Mouse (Mus musculus) embryonic facial prominence, embryonic 13.5 days (tissue): ENCODE data around the gene Kif26a. TPM values are rescaled to one million over a fixed set of nuclear protein-coding genes. Genes with fewer than 3 reads are reported as not detected.

Source experiments
- ATAC-seq: fragments of 200-750 bp; cut with Nextera tagmentation; 2 replicates; pipeline ENCODE4 v1.8.0; 2017; ENCODE audit warnings: low read depth; ENCODE audit not compliant: insufficient number of reproducible peaks, insufficient read depth, low FRiP score, low TSS enrichment
- H3K27ac ChIP-seq: fragments of 300-500 bp; sonication (generic); 2 replicates; pipeline ENCODE4 v1.5.1; 2015; ENCODE audit warnings: moderate library complexity, mild to moderate bottlenecking, inconsistent platforms
- H3K27me3 ChIP-seq: fragments of 300-500 bp; sonication (generic); 2 replicates; pipeline ENCODE4 v1.6.1; 2015; ENCODE audit warnings: mild to moderate bottlenecking, inconsistent platforms
- H3K36me3 ChIP-seq: fragments of 300-500 bp; sonication (generic); 2 replicates; pipeline ENCODE4 v1.6.1; 2015; ENCODE audit warnings: mild to moderate bottlenecking, inconsistent platforms
- H3K4me1 ChIP-seq: fragments of 300-500 bp; sonication (generic); 2 replicates; pipeline ENCODE4 v1.6.1; 2015; ENCODE audit warnings: inconsistent platforms
- H3K4me2 ChIP-seq: fragments of 300-500 bp; sonication (generic); 2 replicates; pipeline ENCODE4 v1.6.1; 2015; ENCODE audit warnings: moderate library complexity, mild to moderate bottlenecking, inconsistent platforms
- H3K4me3 ChIP-seq: fragments of 300-500 bp; sonication (generic); 2 replicates; pipeline ENCODE4 v1.5.1; 2015; ENCODE audit warnings: mild to moderate bottlenecking, inconsistent platforms
- H3K9ac ChIP-seq: fragments of 300-500 bp; sonication (generic); 2 replicates; pipeline ENCODE4 v1.6.1; 2015; ENCODE audit warnings: mild to moderate bottlenecking, inconsistent platforms
- H3K9me3 ChIP-seq: fragments of 300-500 bp; sonication (generic); 2 replicates; pipeline ENCODE4 v1.6.1; 2016; ENCODE audit warnings: inconsistent platforms
- WGBS: fragments of 180-500 bp; shearing (Covaris S2); methylation state at CpG from one replicate; pipeline ENCODE4 v1.1.7; 2015; ENCODE audit warnings: mixed read lengths; 5-methylcytosine and 5-hydroxymethylcytosine counted together
- polyA plus RNA-seq: library from polyadenylated mRNA; unstranded; fragments of >200 nt; fragmentation: Nextera tagmentation; extraction: Ambion mirVana; gene quantifications from 2 replicates; pipeline ENCODE4 v1.2.1, GENCODE M21; 2015

Kif26a gene
- polyA plus RNA-seq, 1 experiment from 2014 or later = 7.2 TPM

GRCm38 (mm10) chr12:112112235-112112634 lies 33.8 kb upstream of the Kif26a start:
- Histone ChIP-seq H3K4me3 (no peak overlapping the region), H3K27me3 (no peaks in the 10 kb centered on the region; the same call in 1 of the 2 replicates), H3K4me2 (no peak overlapping the region), H3K9me3 (no peaks in the 10 kb centered on the region), H3K36me3 (no peaks in the 10 kb centered on the region), H3K27ac (no peak overlapping the region), H3K9ac (no peak overlapping the region), H3K4me1 (peaks cover 14% of the 10 kb centered on the region)
- no peak for ATAC-seq
- 92% methylated on average over 6 of the region's 6 CpGs for WGBS

- Histone ChIP-seq H3K4me1 (peaks cover 16% of the 10 kb centered on the region), H3K9ac (peak overlapping the region; percentile 40; the same call in 1 of the 2 replicates), H3K9me3 (no peaks in the 10 kb centered on the region), H3K27ac (no peak overlapping the region), H3K36me3 (no peaks in the 10 kb centered on the region), H3K4me3 (peak overlapping the region; percentile 6; the same call in 1 of the 2 replicates), H3K27me3 (no peaks in the 10 kb centered on the region; the same call in 1 of the 2 replicates), H3K4me2 (0 out of 2 replicates have a peak overlapping the region, but pooled peaks have one; percentile 30)
- 15% methylated on average over 13 of the region's 13 CpGs for whole genome bisulfite sequencing
- ATAC-seq = no peak
Measured at GRCm38 (mm10) chr12:112112686-112113396, 33.2 kb upstream of the Kif26a start.

DNA sequence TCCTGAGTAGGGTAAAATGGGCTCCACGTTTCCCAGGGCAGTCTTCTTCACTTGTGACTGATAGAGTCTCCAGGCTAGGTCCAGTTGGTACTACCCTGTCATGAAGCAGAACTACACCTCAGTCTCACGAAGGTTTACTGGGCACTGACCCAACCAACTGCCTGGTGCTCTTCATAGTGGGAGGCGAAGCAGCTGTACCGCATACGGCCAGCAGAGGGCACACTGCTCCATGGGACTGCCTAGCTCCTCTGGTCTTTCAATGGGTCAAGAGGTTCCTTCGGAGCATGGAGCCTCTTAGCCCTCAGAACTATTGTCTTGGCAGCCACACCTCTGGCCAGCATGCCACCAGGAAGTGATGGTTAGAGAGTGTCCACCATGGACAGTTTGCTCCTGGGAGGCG lies 32.3 kb upstream of the Kif26a start:
- Histone ChIP-seq H3K4me3 (no peak overlapping the region), H3K27me3 (no peaks in the 10 kb centered on the region; the same call in 1 of the 2 replicates), H3K9me3 (no peaks in the 10 kb centered on the region), H3K4me1 (peaks cover 16% of the 10 kb centered on the region), H3K27ac (no peak overlapping the region), H3K36me3 (no peaks in the 10 kb centered on the region), H3K4me2 (no peak overlapping the region), H3K9ac (no peak overlapping the region)
- no peak for ATAC-seq
- 12% methylated on average over 7 of the region's 7 CpGs for WGBS

DNA sequence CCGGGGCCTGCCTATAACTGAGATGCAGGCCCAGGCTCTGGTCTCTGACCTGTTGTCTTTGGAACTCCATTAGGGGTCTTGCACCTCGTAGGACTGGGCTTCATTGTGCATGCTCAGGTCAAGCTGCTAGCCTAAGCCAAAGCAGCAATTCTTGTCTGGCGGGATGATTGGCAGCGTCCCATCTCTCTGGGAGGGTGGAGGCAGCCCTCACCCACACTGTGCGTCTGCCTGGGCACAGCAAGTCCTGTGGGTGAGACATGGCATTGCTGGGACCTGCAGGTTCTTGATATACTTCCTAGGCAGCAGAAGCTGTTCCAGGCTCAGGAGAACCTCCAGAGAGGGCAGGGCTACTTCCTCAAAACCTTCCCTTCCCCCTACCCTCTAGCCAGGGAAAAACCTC lies 29.0 kb upstream of the Kif26a start:
- Histone ChIP-seq H3K4me3 (no peak overlapping the region), H3K4me2 (no peak overlapping the region), H3K9ac (no peak overlapping the region), H3K27ac (no peak overlapping the region), H3K4me1 (peaks cover 16% of the 10 kb centered on the region), H3K9me3 (no peaks in the 10 kb centered on the region), H3K36me3 (no peaks in the 10 kb centered on the region), H3K27me3 (no peaks in the 10 kb centered on the region; the same call in 1 of the 2 replicates)
- WGBS = 75% methylated on average over 5 of the region's 5 CpGs
- ATAC-seq = no peak

GRCm38 (mm10) chr12:112117649-112118048 lies 28.4 kb upstream of the Kif26a start:
- Histone ChIP-seq H3K4me2 (no peak overlapping the region), H3K36me3 (no peaks in the 10 kb centered on the region), H3K9me3 (no peaks in the 10 kb centered on the region), H3K4me3 (no peak overlapping the region), H3K27ac (no peak overlapping the region), H3K27me3 (no peaks in the 10 kb centered on the region; the same call in 1 of the 2 replicates), H3K4me1 (peaks cover 14% of the 10 kb centered on the region), H3K9ac (no peak overlapping the region)
- 71% methylated on average over 7 of the region's 7 CpGs for WGBS
- no peak for ATAC-seq

DNA sequence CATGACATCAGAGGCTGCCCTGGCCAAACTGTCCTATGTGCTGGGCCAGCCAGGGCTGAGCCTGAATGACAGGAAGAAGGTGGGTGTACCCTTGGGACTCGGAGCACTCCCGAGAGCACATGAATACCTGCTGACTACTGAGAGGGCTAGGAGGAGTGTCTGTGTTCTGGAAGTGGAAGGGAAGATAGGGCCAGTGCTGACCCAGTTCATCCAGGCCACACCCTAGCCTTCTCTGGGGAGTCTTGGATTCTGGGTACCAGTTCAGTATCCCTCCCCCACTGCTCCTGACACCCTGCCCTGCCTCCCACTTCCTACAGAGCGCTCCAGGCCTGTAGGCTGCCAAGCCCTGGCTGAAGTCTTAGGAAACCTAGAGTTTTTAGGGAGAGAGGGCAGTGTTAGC lies 24.8 kb upstream of the Kif26a start:
- Histone ChIP-seq H3K4me3 (no peak overlapping the region), H3K27me3 (no peaks in the 10 kb centered on the region), H3K36me3 (no peaks in the 10 kb centered on the region), H3K4me1 (peaks cover 8% of the 10 kb centered on the region; the same call in 1 of the 2 replicates), H3K9ac (no peak overlapping the region), H3K9me3 (no peaks in the 10 kb centered on the region), H3K27ac (no peak overlapping the region), H3K4me2 (no peak overlapping the region)
- WGBS = 80% methylated on average over 3 of the region's 3 CpGs
- ATAC-seq = no peak

DNA sequence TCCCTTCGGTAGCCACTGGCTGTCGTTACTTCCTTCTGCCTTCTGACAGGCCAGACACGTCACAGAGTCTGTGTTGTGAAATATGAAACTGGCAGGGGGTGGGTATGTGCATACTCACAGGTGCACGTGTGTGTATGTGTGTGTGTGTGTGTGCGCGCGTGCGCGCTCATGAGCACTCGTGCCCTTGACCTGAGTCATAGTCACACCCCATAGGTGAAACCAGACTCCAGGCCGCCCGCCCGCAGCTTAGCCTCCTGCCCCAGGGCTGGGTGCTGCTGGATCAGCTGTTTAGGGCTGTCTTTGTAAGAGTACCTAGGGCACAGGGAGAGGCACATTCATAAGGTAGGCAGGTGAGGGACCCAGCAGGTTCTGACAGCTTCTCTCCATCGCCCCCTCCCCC lies 20.1 kb upstream of the Kif26a start:
- WGBS = 57% methylated on average over 14 of the region's 14 CpGs
- no peak overlapping the region for H3K4me2 ChIP-seq
- no peak overlapping the region for H3K4me3 ChIP-seq
- no peak overlapping the region for H3K27ac ChIP-seq
- H3K36me3 ChIP-seq = no peaks in the 10 kb centered on the region
- H3K4me1 ChIP-seq = peaks cover 18% of the 10 kb centered on the region
- H3K27me3 ChIP-seq = peaks cover 12% of the 10 kb centered on the region
- H3K9me3 ChIP-seq = no peaks in the 10 kb centered on the region
- no peak for ATAC-seq
- H3K9ac ChIP-seq = no peak overlapping the region

DNA sequence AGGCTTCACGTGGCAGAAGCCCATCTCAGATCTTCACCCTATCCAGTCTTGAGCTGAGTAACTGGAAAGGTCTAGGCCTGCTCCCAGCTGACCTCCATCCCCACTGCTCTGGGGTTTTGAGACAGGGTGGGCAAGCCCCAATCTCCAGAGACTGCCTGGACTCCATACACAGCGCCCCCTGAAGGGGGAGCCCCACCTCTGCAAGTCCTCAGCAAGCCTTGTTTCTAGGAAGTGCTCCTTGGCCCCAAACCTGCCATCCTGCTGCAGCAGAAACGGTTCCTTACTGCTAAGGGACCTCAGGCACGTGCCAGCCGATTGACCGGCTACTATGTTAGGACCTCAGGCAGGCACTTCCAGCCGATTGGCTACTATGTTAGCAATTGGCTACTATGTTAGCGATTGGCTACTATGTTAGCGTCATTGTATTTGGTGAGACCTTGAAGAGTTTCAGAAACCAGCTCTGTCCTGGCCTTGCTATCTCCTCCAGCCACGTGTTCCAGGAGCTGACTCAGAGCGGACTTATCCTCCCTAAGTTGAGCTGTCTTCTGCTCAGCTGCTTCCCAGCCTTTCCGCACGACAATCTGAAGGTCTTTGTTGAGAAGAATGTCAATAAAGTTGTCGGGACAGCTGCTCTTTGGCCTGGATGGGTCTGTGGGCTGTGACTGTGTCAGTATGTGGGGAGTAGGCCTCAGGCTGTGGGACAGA lies 18.9 kb upstream of the Kif26a start:
- Histone ChIP-seq H3K36me3 (no peaks in the 10 kb centered on the region), H3K27me3 (peaks cover 24% of the 10 kb centered on the region), H3K27ac (no peak overlapping the region), H3K4me1 (peaks cover 23% of the 10 kb centered on the region), H3K4me2 (no peak overlapping the region), H3K9me3 (no peaks in the 10 kb centered on the region), H3K4me3 (no peak overlapping the region), H3K9ac (no peak overlapping the region)
- no peak for ATAC-seq
- 61% methylated on average over 14 of the region's 14 CpGs for WGBS

DNA sequence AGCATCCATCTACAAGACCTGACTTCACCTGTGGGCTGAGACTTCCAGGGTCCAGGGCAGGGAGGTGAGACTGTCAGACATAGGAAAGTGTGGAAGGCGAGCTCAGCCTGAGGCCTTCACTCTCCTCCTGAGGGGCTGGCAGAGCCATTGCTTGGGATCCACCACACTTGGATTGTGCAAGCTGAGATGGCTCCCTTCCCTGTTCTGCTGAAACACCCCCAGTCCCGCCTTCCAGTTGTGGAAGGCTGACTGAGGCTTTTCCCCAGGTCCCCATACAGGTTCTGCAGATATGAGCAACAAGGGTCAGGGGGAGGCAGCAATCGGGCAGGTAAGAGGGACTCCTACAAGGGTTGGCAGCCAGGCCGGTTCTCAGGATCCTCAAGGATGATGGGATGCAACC lies 17.5 kb upstream of the Kif26a start:
- Histone ChIP-seq H3K27ac (peak overlapping the region; percentile 5; the same call in 1 of the 2 replicates), H3K27me3 (peaks cover 36% of the 10 kb centered on the region), H3K4me2 (no peak overlapping the region), H3K9me3 (no peaks in the 10 kb centered on the region), H3K36me3 (no peaks in the 10 kb centered on the region), H3K9ac (no peak overlapping the region), H3K4me3 (no peak overlapping the region), H3K4me1 (peaks cover 23% of the 10 kb centered on the region)
- ATAC-seq = no peak
- 76% methylated on average over 4 of the region's 4 CpGs for WGBS

GRCm38 (mm10) chr12:112129300-112129856 lies 16.6 kb upstream of the Kif26a start:
- Histone ChIP-seq H3K4me1 (peaks cover 23% of the 10 kb centered on the region), H3K27me3 (peaks cover 36% of the 10 kb centered on the region), H3K36me3 (no peaks in the 10 kb centered on the region), H3K9ac (no peak overlapping the region), H3K9me3 (no peaks in the 10 kb centered on the region), H3K27ac (peak overlapping the region; percentile 78; the same call in 1 of the 2 replicates), H3K4me2 (peak overlapping the region; percentile 92; the same call in 1 of the 2 replicates), H3K4me3 (no peak overlapping the region)
- WGBS = 49% methylated on average over 6 of the region's 6 CpGs
- no peak for ATAC-seq

GRCm38 (mm10) chr12:112130161-112130860 lies 15.7 kb upstream of the Kif26a start:
- Histone ChIP-seq H3K4me1 (peaks cover 23% of the 10 kb centered on the region), H3K27ac (peak overlapping the region; percentile 78), H3K27me3 (peaks cover 41% of the 10 kb centered on the region), H3K4me2 (peak overlapping the region; percentile 92), H3K9ac (peak overlapping the region; percentile 81), H3K9me3 (no peaks in the 10 kb centered on the region), H3K4me3 (peak overlapping the region; percentile 71), H3K36me3 (no peaks in the 10 kb centered on the region)
- peak; percentile 32; the same call in 1 of the 2 replicates for ATAC-seq
- WGBS = under 1% methylated on average over 70 of the region's 79 CpGs
